Mouse (Mus musculus): ENCODE data around the gene Vmn1r7. TPM values are rescaled to one million over a fixed set of nuclear protein-coding genes. Genes with fewer than 3 reads are reported as not detected.
"Not testable (repeated sequence)": the region's sequence is repeated elsewhere in the genome, so short reads cannot be mapped to it uniquely, and the experiment has no call there.

The Vmn1r7 gene
- not detected in 2 replicates for polyA plus RNA-seq (2016; fragmentation: Nextera tagmentation; extraction: Ambion mirVana)

GRCm38 (mm10) chr6:57025224-57025623 lies at the start of gene Vmn1r7:
Gene Vmn1r7 (minus strand): TSS chr6:57025324.
- not testable (repeated sequence) for DNase-seq (ENCODE audit: low spot score); H3K9me3 ChIP-seq (replicated peaks); H3K27ac ChIP-seq; H3K27me3 ChIP-seq (ENCODE audit: low read depth, poor library complexity, severe bottlenecking); H3K4me1 ChIP-seq; H3K4me3 ChIP-seq; H3K36me3 ChIP-seq
- WGBS: 87% methylated on average over 2 of the region's 2 CpGs

GRCm38 (mm10) chr6:57066487-57066886 lies 41.4 kb upstream of the Vmn1r7 start, which contains the start of gene Vmn1r9:
Gene Vmn1r9 (plus strand): TSS chr6:57066787.
- no peaks in the 10 kb centered on the region for H3K36me3 ChIP-seq
- H3K27me3 ChIP-seq (ENCODE audit: low read depth, poor library complexity, severe bottlenecking): no peaks in the 10 kb centered on the region
- no peaks in the 10 kb centered on the region for H3K4me1 ChIP-seq
- H3K27ac ChIP-seq: no peak within 1 kb of the TSS
- H3K9me3 ChIP-seq (replicated peaks): no peaks in the 10 kb centered on the region
- 87% methylated on average over 2 of the region's 2 CpGs for WGBS
- no peak for DNase-seq (ENCODE audit: low spot score)
- no peak within 1 kb of the TSS for H3K4me3 ChIP-seq

GRCm38 (mm10) chr6:57063730-57064129 lies 38.6 kb upstream of the Vmn1r7 start:
- no peaks in the 10 kb centered on the region for H3K27me3 ChIP-seq (ENCODE audit: low read depth, poor library complexity, severe bottlenecking)
- H3K36me3 ChIP-seq: no peaks in the 10 kb centered on the region
- no peak overlapping the region for H3K4me3 ChIP-seq
- no peak for DNase-seq (ENCODE audit: low spot score)
- no peaks in the 10 kb centered on the region for H3K4me1 ChIP-seq
- H3K27ac ChIP-seq: no peak overlapping the region
- H3K9me3 ChIP-seq (replicated peaks): no peaks in the 10 kb centered on the region

DNA sequence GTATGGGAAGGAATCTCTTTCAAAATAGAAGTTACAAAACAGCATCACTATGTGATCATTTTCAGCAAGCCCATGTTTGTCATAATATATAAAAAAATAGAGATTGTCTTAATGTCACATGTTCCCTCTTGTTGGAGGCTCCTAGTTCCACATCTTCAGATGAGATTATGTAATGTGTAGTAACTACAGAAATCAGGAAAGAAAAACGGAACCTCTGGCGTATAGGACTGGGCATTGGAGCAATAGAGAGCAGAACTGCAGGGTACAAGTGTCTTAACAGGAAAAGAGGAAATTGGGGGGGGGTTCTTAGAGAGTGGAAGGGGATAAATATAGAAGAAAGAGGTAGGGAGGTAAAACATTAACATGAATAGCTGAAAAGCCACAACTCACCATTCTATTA lies 9.6 kb upstream of the Vmn1r7 start:
- no peaks in the 10 kb centered on the region for H3K4me1 ChIP-seq

GRCm38 (mm10) chr6:57031984-57032383 lies 6.9 kb upstream of the Vmn1r7 start, which contains the start of gene Vmn1r8:
Gene Vmn1r8 (plus strand): TSS chr6:57032284.
- no peaks in the 10 kb centered on the region for H3K27me3 ChIP-seq (ENCODE audit: low read depth, poor library complexity, severe bottlenecking)
- H3K27ac ChIP-seq: no peak within 1 kb of the TSS
- no peaks in the 10 kb centered on the region for H3K4me1 ChIP-seq
- H3K36me3 ChIP-seq: no peaks in the 10 kb centered on the region
- H3K4me3 ChIP-seq: no peak within 1 kb of the TSS
- DNase-seq (ENCODE audit: low spot score): no peak
- no peaks in the 10 kb centered on the region for H3K9me3 ChIP-seq (replicated peaks)

More for the DNA sequence above, 9.6 kb upstream of the Vmn1r7 start:
- no peaks in the 10 kb centered on the region for H3K9me3 ChIP-seq (replicated peaks)
- no peak for DNase-seq (ENCODE audit: low spot score)
- H3K27ac ChIP-seq: no peak overlapping the region
- H3K36me3 ChIP-seq: no peaks in the 10 kb centered on the region
- H3K4me3 ChIP-seq: no peak overlapping the region
- no peaks in the 10 kb centered on the region for H3K27me3 ChIP-seq (ENCODE audit: low read depth, poor library complexity, severe bottlenecking)
- 88% methylated on average over 2 of the region's 2 CpGs for WGBS

DNA sequence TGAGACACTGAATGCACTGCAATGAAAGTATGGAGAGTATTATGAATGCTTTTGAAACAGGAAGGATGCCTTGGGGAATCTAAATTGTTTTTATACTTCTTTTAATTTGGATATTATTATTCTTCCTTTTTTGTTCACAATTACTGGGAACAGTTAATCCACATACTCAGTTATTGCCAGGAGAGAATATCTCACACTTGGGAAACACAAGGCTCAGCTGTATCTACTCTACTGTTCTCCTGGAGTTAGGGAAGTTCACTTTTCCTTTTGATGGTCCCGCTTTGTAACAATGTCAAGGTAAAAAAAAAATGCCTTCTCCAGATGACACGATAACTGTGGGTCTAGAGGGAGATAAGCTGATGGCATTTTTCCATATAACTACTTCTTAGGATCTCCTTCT lies 28.2 kb downstream of the Vmn1r7 start, which contains the start of gene Vmn1r6:
Gene Vmn1r6 (plus strand): TSS at position 301 of the 400 bp plus-strand sequence.
- DNase-seq (ENCODE audit: low spot score): no peak
- WGBS: 85% methylated on average over 2 of the region's 2 CpGs
- no peaks in the 10 kb centered on the region for H3K27me3 ChIP-seq (ENCODE audit: low read depth, poor library complexity, severe bottlenecking)
- H3K4me1 ChIP-seq: no peaks in the 10 kb centered on the region
- H3K9me3 ChIP-seq (replicated peaks): no peaks in the 10 kb centered on the region
- no peaks in the 10 kb centered on the region for H3K36me3 ChIP-seq
- no peak within 1 kb of the TSS for H3K27ac ChIP-seq
- no peak within 1 kb of the TSS for H3K4me3 ChIP-seq

Other genes with a start within 250 kb of the Vmn1r7 start
- gene Kbtbd2, start 227.5 kb downstream of the Vmn1r7 start, polyA plus RNA-seq (2016; fragmentation: Nextera tagmentation; extraction: Ambion mirVana): 37.3 and 42.6 TPM in 2 replicates
- gene Fkbp9, start 193.3 kb downstream of the Vmn1r7 start, polyA plus RNA-seq (2016; fragmentation: Nextera tagmentation; extraction: Ambion mirVana): 64.6 and 65.4 TPM in 2 replicates
- gene Nt5c3, start 101.4 kb downstream of the Vmn1r7 start, polyA plus RNA-seq (2016; fragmentation: Nextera tagmentation; extraction: Ambion mirVana): 54.1 and 61.5 TPM in 2 replicates
- 0.31 TPM in 1 of 2 replicates, not detected in the other for gene Vmn1r4, start 101.3 kb downstream of the Vmn1r7 start, polyA plus RNA-seq (2016; fragmentation: Nextera tagmentation; extraction: Ambion mirVana)
- gene Vmn1r5, start 55.1 kb downstream of the Vmn1r7 start, polyA plus RNA-seq (2016; fragmentation: Nextera tagmentation; extraction: Ambion mirVana): not detected in 2 replicates
- not detected in 2 replicates for gene Vmn1r6, start 28.1 kb downstream of the Vmn1r7 start, polyA plus RNA-seq (2016; fragmentation: Nextera tagmentation; extraction: Ambion mirVana)
- gene Vmn1r8, start 7.0 kb upstream of the Vmn1r7 start, polyA plus RNA-seq (2016; fragmentation: Nextera tagmentation; extraction: Ambion mirVana): not detected in 2 replicates
- not detected in 2 replicates for gene Vmn1r9, start 41.5 kb upstream of the Vmn1r7 start, polyA plus RNA-seq (2016; fragmentation: Nextera tagmentation; extraction: Ambion mirVana)
- gene Vmn1r10, start 84.1 kb upstream of the Vmn1r7 start, polyA plus RNA-seq (2016; fragmentation: Nextera tagmentation; extraction: Ambion mirVana): not detected in 2 replicates
- gene Vmn1r11, start 108.1 kb upstream of the Vmn1r7 start, polyA plus RNA-seq (2016; fragmentation: Nextera tagmentation; extraction: Ambion mirVana): not detected in 2 replicates
- gene Vmn1r12, start 131.6 kb upstream of the Vmn1r7 start, polyA plus RNA-seq (2016; fragmentation: Nextera tagmentation; extraction: Ambion mirVana): not detected in 2 replicates
- gene Vmn1r13, start 178.0 kb upstream of the Vmn1r7 start, polyA plus RNA-seq (2016; fragmentation: Nextera tagmentation; extraction: Ambion mirVana): not detected in 2 replicates
- gene Vmn1r14, start 206.4 kb upstream of the Vmn1r7 start, polyA plus RNA-seq (2016; fragmentation: Nextera tagmentation; extraction: Ambion mirVana): not detected in 2 replicates
- gene Vmn1r15, start 232.6 kb upstream of the Vmn1r7 start, polyA plus RNA-seq (2016; fragmentation: Nextera tagmentation; extraction: Ambion mirVana): not detected in 2 replicates